Mouse (Mus musculus) bone marrow macrophage, adult 2 months (primary cell): ENCODE data around the gene Arhgap23.

Experiments used
- CTCF ChIP-seq: IDR thresholded peaks from 2 replicates; pipeline ENCODE4 v1.5.1; 2012; ENCODE audit warnings: low read depth, mild to moderate bottlenecking, low read length, moderate library complexity
- POLR2A ChIP-seq: IDR thresholded peaks from 2 replicates; pipeline ENCODE4 v1.6.1; 2012; ENCODE audit warnings: mild to moderate bottlenecking, low read depth, low read length, borderline replicate concordance

GRCm38 (mm10) chr11:97412117-97412516 lies 3.2 kb upstream of the Arhgap23 start:
- TF ChIP-seq CTCF (no peak), POLR2A (peak; percentile 53; the same call in 1 of the 2 replicates)
